Mouse (Mus musculus) ES-Bruce4 (cell line): Measurements from ENCODE around the gene Vmn1r84.

Experiments used
- CTCF ChIP-seq: IDR thresholded peaks from one replicate; pipeline ENCODE4 v1.8.1; 2011; ENCODE audit warnings: low read depth, low read length
- EP300 ChIP-seq: IDR thresholded peaks from 2 replicates; pipeline ENCODE4 v1.6.1; 2011; ENCODE audit warnings: low read depth, low read length; ENCODE audit not compliant: insufficient read depth
- POLR2A ChIP-seq: IDR thresholded peaks from one replicate; pipeline ENCODE4 v1.8.1; 2011; ENCODE audit warnings: low read length; ENCODE audit not compliant: insufficient read depth

GRCm38 (mm10) chr7:12329381-12329780 lies 39.7 kb downstream of the Vmn1r84 start, which contains the start of gene Vmn1r83:
- TF ChIP-seq CTCF, result no peak
- no peak for TF ChIP-seq POLR2A
- TF ChIP-seq EP300, result no peak
